Mouse (Mus musculus) hindbrain, postnatal 0 days (tissue): ENCODE measurements at regions not wholly inside any gene's neighbourhood (a gene's known extent, or its start where the extent isn't known, plus 50 kb on each side); places are given as distances from the start of the nearest gene placed in this dataset.

Source experiments
- ATAC-seq: fragments of 200-750 bp; cut with Nextera tagmentation; 2 replicates; pipeline ENCODE4 v1.8.0; 2017; ENCODE audit warnings: mild to moderate bottlenecking, moderate TSS enrichment, moderate library complexity
- DNase-seq: peaks from one replicate; pipeline ENCODE4 v3.0.0-alpha.2; 2015; ENCODE audit warnings: low spot score
- H3K27ac ChIP-seq: fragments of 300-500 bp; sonication (generic); 2 replicates; pipeline ENCODE4 v1.5.1; 2014; ENCODE audit warnings: mild to moderate bottlenecking
- H3K27me3 ChIP-seq: fragments of 300-500 bp; sonication (generic); 2 replicates; pipeline ENCODE4 v1.6.1; 2014; ENCODE audit warnings: low read length, mixed read lengths; ENCODE audit not compliant: insufficient read depth
- H3K36me3 ChIP-seq: fragments of 300-500 bp; sonication (generic); 2 replicates; pipeline ENCODE4 v1.6.1; 2014; ENCODE audit warnings: low read length, mixed read lengths; ENCODE audit not compliant: insufficient read depth
- H3K4me1 ChIP-seq: fragments of 300-500 bp; sonication (generic); 2 replicates; pipeline ENCODE4 v1.6.1; 2014; ENCODE audit warnings: antibody characterized with exemption, low read length, mixed read lengths; ENCODE audit not compliant: insufficient read depth
- H3K4me2 ChIP-seq: fragments of 300-500 bp; sonication (generic); 2 replicates; pipeline ENCODE4 v1.6.1; 2014; ENCODE audit warnings: low read depth, mild to moderate bottlenecking, low read length, moderate library complexity, mixed read lengths
- H3K4me3 ChIP-seq: fragments of 300-500 bp; sonication (generic); 2 replicates; pipeline ENCODE4 v1.5.1; 2014; ENCODE audit warnings: low read length
- H3K9ac ChIP-seq: fragments of 300-500 bp; sonication (generic); replicated peaks from 2 replicates; pipeline ENCODE4 v1.6.1; 2014; ENCODE audit warnings: mild to moderate bottlenecking, low read length, moderate library complexity, mixed read lengths
- H3K9me3 ChIP-seq: fragments of 300-500 bp; sonication (generic); 2 replicates; pipeline ENCODE4 v1.6.1; 2016; ENCODE audit warnings: low read length, mixed read lengths
- CTCF ChIP-seq: IDR thresholded peaks from 2 replicates; pipeline ENCODE4 v1.5.1; 2016; ENCODE audit warnings: antibody characterized with exemption, control low read depth, low read depth
- WGBS: fragments of 180-500 bp; shearing (Covaris S2); extraction: QIAGEN DNeasy Blood & Tissue Kit; methylation state at CpG from one replicate; pipeline ENCODE4 v1.1.7; 2014; 5-methylcytosine and 5-hydroxymethylcytosine counted together

GRCm38 (mm10) chr11:27027243-27027852 is 433.5 kb upstream of the Vrk2 start:
- Histone ChIP-seq H3K9ac (no peak overlapping the region), H3K4me3 (no peak overlapping the region), H3K4me2 (no peak overlapping the region), H3K4me1 (no peaks in the 10 kb centered on the region), H3K27ac (no peak overlapping the region), H3K9me3 (no peaks in the 10 kb centered on the region), H3K27me3 (no peaks in the 10 kb centered on the region), H3K36me3 (no peaks in the 10 kb centered on the region)
- ATAC-seq (no peak), DNase-seq (no peak)
- no peak for TF ChIP-seq CTCF
- WGBS = 82% methylated on average over 1 of the region's 1 CpGs

GRCm38 (mm10) chr11:27025500-27025899 is 431.7 kb upstream of the Vrk2 start:
- Histone ChIP-seq H3K4me2 (no peak overlapping the region), H3K4me1 (no peaks in the 10 kb centered on the region), H3K9ac (no peak overlapping the region), H3K9me3 (no peaks in the 10 kb centered on the region), H3K27me3 (no peaks in the 10 kb centered on the region), H3K36me3 (no peaks in the 10 kb centered on the region), H3K27ac (no peak overlapping the region), H3K4me3 (no peak overlapping the region)
- ATAC-seq = no peak
- WGBS = 87% methylated on average over 2 of the region's 2 CpGs
- TF ChIP-seq CTCF = no peak
- no peak for DNase-seq

- ATAC-seq (peak; percentile 76), DNase-seq (peak; percentile 77)
- H3K9me3 ChIP-seq = no peaks in the 10 kb centered on the region
- peak; percentile 88 for TF ChIP-seq CTCF
- H3K9ac ChIP-seq = no peak overlapping the region
- H3K27me3 ChIP-seq = no peaks in the 10 kb centered on the region
- 27% methylated on average over 3 of the region's 3 CpGs for WGBS
- no peaks in the 10 kb centered on the region for H3K36me3 ChIP-seq
- H3K27ac ChIP-seq = no peak overlapping the region
- H3K4me2 ChIP-seq = no peak overlapping the region
- no peak overlapping the region for H3K4me3 ChIP-seq
- no peaks in the 10 kb centered on the region for H3K4me1 ChIP-seq
These were observed 402.7 kb upstream of the Vrk2 start for GRCm38 (mm10) chr11:26996292-26997099.

- H3K4me1 ChIP-seq = no peaks in the 10 kb centered on the region
- no peak overlapping the region for H3K27ac ChIP-seq
- H3K4me2 ChIP-seq = 0 out of 2 replicates have a peak overlapping the region, but pooled peaks have one; percentile 13
- no peak for TF ChIP-seq CTCF
- H3K9me3 ChIP-seq = no peaks in the 10 kb centered on the region
- no peaks in the 10 kb centered on the region for H3K27me3 ChIP-seq
- peak; percentile 45 for ATAC-seq
- H3K4me3 ChIP-seq = no peak overlapping the region
- WGBS = 25% methylated on average over 7 of the region's 7 CpGs
- DNase-seq = peak; percentile 25
- no peak overlapping the region for H3K9ac ChIP-seq
- H3K36me3 ChIP-seq = no peaks in the 10 kb centered on the region
These were observed 387.4 kb upstream of the Vrk2 start for GRCm38 (mm10) chr11:26981216-26981615.

- ATAC-seq (no peak), DNase-seq (peak; percentile 33)
- H3K9me3 ChIP-seq = no peaks in the 10 kb centered on the region
- TF ChIP-seq CTCF = no peak
- no peaks in the 10 kb centered on the region for H3K4me1 ChIP-seq
- 64% methylated on average over 8 of the region's 8 CpGs for WGBS
- no peak overlapping the region for H3K4me2 ChIP-seq
- H3K4me3 ChIP-seq = no peak overlapping the region
- no peak overlapping the region for H3K9ac ChIP-seq
- H3K27ac ChIP-seq = no peak overlapping the region
- no peaks in the 10 kb centered on the region for H3K36me3 ChIP-seq
- H3K27me3 ChIP-seq = no peaks in the 10 kb centered on the region
These were observed 378.8 kb upstream of the Vrk2 start for GRCm38 (mm10) chr11:26972533-26973081.

GRCm38 (mm10) chr11:26971161-26971560 is 377.4 kb upstream of the Vrk2 start:
- no peak for DNase-seq
- Histone ChIP-seq H3K4me2 (no peak overlapping the region), H3K9me3 (no peaks in the 10 kb centered on the region), H3K4me1 (no peaks in the 10 kb centered on the region), H3K9ac (no peak overlapping the region), H3K4me3 (no peak overlapping the region), H3K36me3 (no peaks in the 10 kb centered on the region), H3K27ac (no peak overlapping the region), H3K27me3 (no peaks in the 10 kb centered on the region)
- no peak for ATAC-seq
- 69% methylated on average over 2 of the region's 2 CpGs for WGBS
- no peak for TF ChIP-seq CTCF

- Histone ChIP-seq H3K9ac (no peak overlapping the region), H3K9me3 (no peaks in the 10 kb centered on the region), H3K36me3 (no peaks in the 10 kb centered on the region), H3K4me3 (no peak overlapping the region), H3K27ac (no peak overlapping the region), H3K4me2 (no peak overlapping the region), H3K27me3 (no peaks in the 10 kb centered on the region), H3K4me1 (no peaks in the 10 kb centered on the region)
- no peak for TF ChIP-seq CTCF
- ATAC-seq (no peak), DNase-seq (no peak)
- WGBS = 88% methylated on average over 4 of the region's 4 CpGs
These were observed 373.6 kb upstream of the Vrk2 start for GRCm38 (mm10) chr11:26967427-26967826.
